Mouse (Mus musculus) MEL (cell line): ENCODE results near the gene Tkt. TPM values are rescaled to one million over a fixed set of nuclear protein-coding genes. Genes with fewer than 3 reads are reported as not detected.

Experiments
- DNase-seq: peaks from one replicate; pipeline ENCODE4 v3.0.0; 2011; ENCODE audit warnings: low read depth, low spot score
- H3K27ac ChIP-seq: 2 replicates; pipeline ENCODE4 v1.5.1; 2012; ENCODE audit warnings: low read depth, mild to moderate bottlenecking, control low read depth, low read length, moderate library complexity; ENCODE audit not compliant: control insufficient read depth
- H3K27me3 ChIP-seq, 2 experiments: fragments of 150-350 bp in 1 of 2; sonication (generic) in 1 of 2; 2 replicates each; pipeline ENCODE4 v1.6.1; 2012; ENCODE audit warnings: low read length in 2 of 2, mild to moderate bottlenecking in 2 of 2, improper control_type of control experiment in 1 of 2, moderate library complexity in 1 of 2; ENCODE audit not compliant: insufficient read depth in 2 of 2, control insufficient read depth in 1 of 2
- H3K36me3 ChIP-seq, 2 experiments: 2 replicates each; pipeline ENCODE4 v1.6.1; 2012 to 2014; ENCODE audit warnings: low read length in 2 of 2, improper control_type of control experiment in 1 of 2, inconsistent platforms in 1 of 2, mild to moderate bottlenecking in 1 of 2; ENCODE audit not compliant: insufficient read depth in 2 of 2, control insufficient read depth in 1 of 2
- H3K4me1 ChIP-seq, 2 experiments: fragments of 150-350 bp in 1 of 2; sonication (generic) in 1 of 2; 2 replicates each; pipeline ENCODE4 v1.6.1; 2012; ENCODE audit warnings: low read length in 2 of 2, improper control_type of control experiment in 1 of 2, mild to moderate bottlenecking in 1 of 2; ENCODE audit not compliant: insufficient read depth in 2 of 2, control insufficient read depth in 1 of 2
- H3K4me3 ChIP-seq, 2 experiments: fragments of 150-350 bp in 1 of 2; sonication (generic) in 1 of 2; 2 replicates each; pipeline ENCODE4 v1.5.1; 2012; ENCODE audit warnings: low read depth in 2 of 2, low read length in 2 of 2, mild to moderate bottlenecking in 2 of 2, moderate library complexity in 2 of 2, control low read depth in 1 of 2, improper control_type of control experiment in 1 of 2; ENCODE audit not compliant: control insufficient read depth in 1 of 2, insufficient read depth in 1 of 2
- H3K79me2 ChIP-seq: 2 replicates; pipeline ENCODE4 v1.6.1; 2012; ENCODE audit warnings: mild to moderate bottlenecking, low read length, moderate library complexity; ENCODE audit not compliant: control insufficient read depth, poor library complexity, insufficient read depth
- H3K9ac ChIP-seq: 2 replicates; pipeline ENCODE4 v1.6.1; 2012; ENCODE audit warnings: low read depth, mild to moderate bottlenecking, control low read depth, low read length, moderate library complexity; ENCODE audit not compliant: control insufficient read depth, poor library complexity, severe bottlenecking
- H3K9me3 ChIP-seq: fragments of 150-350 bp; sonication (generic); replicated peaks from 2 replicates; pipeline ENCODE4 v1.6.1; 2012; ENCODE audit warnings: mild to moderate bottlenecking, low read length, improper control_type of control experiment, moderate library complexity; ENCODE audit not compliant: insufficient read depth
- CTCF ChIP-seq, 3 experiments: IDR thresholded peaks in 2 of 3; conservative IDR thresholded peaks in 1 of 3; 2 replicates each; pipeline ENCODE4 v1.5.1; 2011 to 2012; ENCODE audit warnings: low read length in 3 of 3, low read depth in 2 of 3, mild to moderate bottlenecking in 2 of 3, improper control_type of control experiment in 1 of 3, inconsistent platforms in 1 of 3, mixed read lengths in 1 of 3, moderate library complexity in 1 of 3; ENCODE audit not compliant: control insufficient read depth in 1 of 3, insufficient read depth in 1 of 3, poor library complexity in 1 of 3, severe bottlenecking in 1 of 3
- E2F4 ChIP-seq: IDR thresholded peaks from 2 replicates; pipeline ENCODE4 v1.6.1; 2011; ENCODE audit warnings: low read depth, low read length, improper control_type of control experiment, borderline replicate concordance
- ELF1 ChIP-seq: IDR thresholded peaks from 2 replicates; pipeline ENCODE4 v1.6.1; 2014; ENCODE audit warnings: low read depth, mild to moderate bottlenecking, inconsistent platforms, low read length, improper control_type of control experiment, moderate library complexity
- EP300 ChIP-seq, 2 experiments: IDR thresholded peaks; 2 replicates each; pipeline ENCODE4 v1.6.1; 2011; ENCODE audit warnings: improper control_type of control experiment in 2 of 2, low read length in 2 of 2, low read depth in 1 of 2, mild to moderate bottlenecking in 1 of 2
- GATA1 ChIP-seq: IDR thresholded peaks from 2 replicates; pipeline ENCODE4 v1.6.1; 2011; ENCODE audit warnings: low read depth, low read length, improper control_type of control experiment
- KAT2A ChIP-seq: conservative IDR thresholded peaks from 2 replicates; pipeline ENCODE4 v1.6.1; 2012; ENCODE audit warnings: low read depth, low read length, improper control_type of control experiment, inconsistent platforms
- MAFK ChIP-seq: IDR thresholded peaks from 2 replicates; pipeline ENCODE4 v1.6.1; 2011; ENCODE audit warnings: low read depth, mild to moderate bottlenecking, low read length, improper control_type of control experiment, borderline replicate concordance
- MAZ ChIP-seq: IDR thresholded peaks from 2 replicates; pipeline ENCODE4 v1.6.1; 2012; ENCODE audit warnings: low read depth, mild to moderate bottlenecking, inconsistent platforms, low read length, improper control_type of control experiment
- MYC ChIP-seq: IDR thresholded peaks from 2 replicates; pipeline ENCODE4 v1.6.1; 2011; ENCODE audit warnings: low read depth, mild to moderate bottlenecking, low read length, improper control_type of control experiment, moderate library complexity
- NRF1 ChIP-seq: IDR thresholded peaks from 2 replicates; pipeline ENCODE4 v1.6.1; 2014; ENCODE audit warnings: low read depth, mild to moderate bottlenecking, inconsistent platforms, low read length, improper control_type of control experiment, moderate library complexity; ENCODE audit not compliant: poor library complexity, insufficient read depth, severe bottlenecking
- POLR2A ChIP-seq, 2 experiments: IDR thresholded peaks; 2 replicates each; pipeline ENCODE4 v1.6.1; 2011 to 2012; ENCODE audit warnings: low read length in 2 of 2, mild to moderate bottlenecking in 2 of 2, control low read depth in 1 of 2, improper control_type of control experiment in 1 of 2, low read depth in 1 of 2, moderate library complexity in 1 of 2; ENCODE audit not compliant: control insufficient read depth in 1 of 2, insufficient read depth in 1 of 2, poor library complexity in 1 of 2
- POLR2AphosphoS2 ChIP-seq: IDR thresholded peaks from 2 replicates; pipeline ENCODE4 v1.6.1; 2011; ENCODE audit warnings: low read length, improper control_type of control experiment
- POLR2AphosphoS5 ChIP-seq: IDR thresholded peaks from 2 replicates; pipeline ENCODE4 v1.6.1; 2012; ENCODE audit warnings: low read depth, borderline replicate concordance, mild to moderate bottlenecking, inconsistent platforms, low read length, moderate library complexity, mixed read lengths
- RCOR1 ChIP-seq: IDR thresholded peaks from 2 replicates; pipeline ENCODE4 v1.6.1; 2012; ENCODE audit warnings: low read depth, mild to moderate bottlenecking, inconsistent platforms, low read length, improper control_type of control experiment
- SMC3 ChIP-seq: IDR thresholded peaks from 2 replicates; pipeline ENCODE4 v1.6.1; 2011; ENCODE audit warnings: low read depth, low read length, improper control_type of control experiment
- TCF12 ChIP-seq: IDR thresholded peaks from 2 replicates; pipeline ENCODE4 v1.6.1; 2014; ENCODE audit warnings: low read depth, mild to moderate bottlenecking, inconsistent platforms, low read length, improper control_type of control experiment, moderate library complexity
- UBTF ChIP-seq: IDR thresholded peaks from 2 replicates; pipeline ENCODE4 v1.6.1; 2012; ENCODE audit warnings: low read depth, mild to moderate bottlenecking, inconsistent platforms, low read length, improper control_type of control experiment, moderate library complexity, borderline replicate concordance; ENCODE audit not compliant: insufficient read depth
- USF1 ChIP-seq: IDR thresholded peaks from 2 replicates; pipeline ENCODE4 v1.6.1; 2014; ENCODE audit warnings: low read depth, mild to moderate bottlenecking, inconsistent platforms, low read length, improper control_type of control experiment, moderate library complexity
- ZMIZ1 ChIP-seq: IDR thresholded peaks from 2 replicates; pipeline ENCODE4 v1.6.1; 2012; ENCODE audit warnings: low read depth, mild to moderate bottlenecking, inconsistent platforms, low read length, improper control_type of control experiment, moderate library complexity
- polyA plus RNA-seq, 2 experiments: library from polyadenylated mRNA; stranded (reverse) in 1 of 2; unstranded in 1 of 2; fragments of >175 nt in 1 of 2; fragments of >200 nt in 1 of 2; gene quantifications; 2 replicates each; pipeline versions ENCODE4 v1.2.1 to v1.2.4; 2012; ENCODE audit warnings: low replicate concordance in 2 of 2, low read depth in 1 of 2; ENCODE audit not compliant: insufficient read length in 2 of 2, insufficient read depth in 1 of 2, missing spikeins in 1 of 2
- total RNA-seq: library from RNA; depleted of rRNA; stranded (reverse); fragments of 300-350 nt; gene quantifications from 2 replicates; pipeline ENCODE4 v1.2.3, GENCODE M21; 2012

Gene Tkt
- total and polyA plus RNA-seq, 3 experiments: 115 to 1,273 (median 640) TPM

GRCm38 (mm10) chr14:30609499-30609898 is 61.3 kb downstream of the Tkt start:
- TF ChIP-seq RCOR1: no peak
- no peak for TF ChIP-seq CTCF (IDR thresholded peaks at IDR 0.05 in 2 of 3, conservative IDR thresholded peaks at IDR 0.05 in 1 of 3; ENCODE audit: control insufficient read depth in 1 of 3, insufficient read depth in 1 of 3, low read depth in 2 of 3, low read length in 3 of 3, poor library complexity in 1 of 3, severe bottlenecking in 1 of 3)
- no peak for TF ChIP-seq KAT2A
- TF ChIP-seq ZMIZ1: no peak
- TF ChIP-seq NRF1: no peak
- no peak for TF ChIP-seq MYC
- TF ChIP-seq GATA1: no peak
- TF ChIP-seq ELF1: no peak
- TF ChIP-seq POLR2AphosphoS2: no peak
- no peak for TF ChIP-seq EP300 (IDR thresholded peaks at IDR 0.05; ENCODE audit: low read depth in 1 of 2, low read length in 2 of 2)
- TF ChIP-seq USF1: no peak
- TF ChIP-seq POLR2AphosphoS5: no peak
- TF ChIP-seq E2F4: no peak
- TF ChIP-seq TCF12: no peak
- no peak for TF ChIP-seq UBTF
- TF ChIP-seq SMC3: no peak
- no peak for TF ChIP-seq POLR2A (IDR thresholded peaks at IDR 0.05; ENCODE audit: control insufficient read depth in 1 of 2, insufficient read depth in 1 of 2, low read depth in 1 of 2, low read length in 2 of 2, poor library complexity in 1 of 2)
- no peak for TF ChIP-seq MAZ
- Histone ChIP-seq H3K9ac (no peak overlapping the region), H3K4me3 (no peak overlapping the region), H3K27ac (no peak overlapping the region), H3K9me3 (no peaks in the 10 kb centered on the region), H3K27me3 (no peaks in the 10 kb centered on the region), H3K36me3 (peaks cover 3% of the 10 kb centered on the region in 2 experiments; a peak in 3 of 4 replicates), H3K79me2 (no peaks in the 10 kb centered on the region; the same call in 1 of the 2 replicates), H3K4me1 (peaks cover 2 to 6% of the 10 kb centered on the region in 2 experiments; a peak in 3 of 4 replicates)
- DNase-seq: no peak

- Histone ChIP-seq H3K4me1 (peaks cover 2 to 6% of the 10 kb centered on the region in 2 experiments; a peak in 3 of 4 replicates), H3K27me3 (no peaks in the 10 kb centered on the region), H3K4me3 (no peak overlapping the region), H3K79me2 (no peaks in the 10 kb centered on the region; the same call in 1 of the 2 replicates), H3K9me3 (no peaks in the 10 kb centered on the region), H3K36me3 (peaks cover 3% of the 10 kb centered on the region in 2 experiments; a peak in 3 of 4 replicates), H3K27ac (no peak overlapping the region), H3K9ac (no peak overlapping the region)
- TF ChIP-seq MAFK: no peak
- DNase-seq: no peak
Measured at GRCm38 (mm10) chr14:30610304-30610703, 62.1 kb downstream of the Tkt start.
